Mouse (Mus musculus): Measurements from ENCODE around the gene Aicda.

- TF ChIP-seq CTCF (IDR thresholded peaks at IDR 0.05; ENCODE audit: control insufficient read depth, insufficient read depth, low read length), result no peak
- no peak for TF ChIP-seq POLR2A (IDR thresholded peaks at IDR 0.05; ENCODE audit: borderline replicate concordance, control insufficient read depth, low read depth, low read length)
Observed at GRCm38 (mm10) chr6:122609771-122610170, 56.2 kb downstream of the Aicda start, which contains the start of gene Gdf3.
